In the genomic region with DNA sequence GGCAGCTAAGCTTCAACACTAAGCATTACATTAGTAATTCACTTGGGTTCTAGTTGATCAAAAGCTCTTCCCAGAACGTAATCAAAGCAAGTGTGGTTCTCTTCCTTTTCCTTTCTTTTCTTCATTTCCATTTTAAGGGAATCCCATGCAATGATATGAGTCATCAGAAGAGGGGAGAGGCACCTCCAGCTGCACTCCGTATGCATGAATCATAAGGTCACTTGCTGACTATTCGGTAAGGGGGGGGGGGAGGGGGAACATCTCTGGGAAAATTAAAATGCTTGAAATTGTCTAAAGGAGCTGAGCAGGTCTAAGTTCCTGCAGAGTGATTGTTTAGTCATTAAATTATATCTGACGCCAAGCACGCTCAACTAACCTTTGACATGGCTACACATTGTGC, we compare ENCODE assay signal across 29 mouse cellular contexts.
DNase-seq lines count a peak whose midpoint lies in the region; ATAC-seq and TF ChIP-seq lines count a peak whose summit lies in the region.
"Had no signal": no experiment of that assay in that cellular context is flagged by ENCODE, and none has a peak within 500 bp of the region (broad histone marks: within the 10 kb centered on the region; RNA-seq: fewer than 3 reads in every experiment).

No protein-coding gene starts in this region.

- 76% methylated on average over 5 of the region's 5 CpGs for WGBS in forebrain, embryonic 15.5 days

- no peaks in the 10 kb centered on the region for H3K36me3 ChIP-seq in myocyte (ENCODE audit: control insufficient read depth, insufficient read depth)
- H3K36me3 ChIP-seq in forebrain, embryonic 15.5 days: no peaks in the 10 kb centered on the region
- H3K36me3 ChIP-seq: embryonic facial prominence, embryonic 10.5 days; embryonic facial prominence, embryonic 13.5 days; forebrain, embryonic 12.5 days; heart, embryonic 12.5 days; heart, embryonic 15.5 days; hindbrain, embryonic 10.5 days had no signal

- no peak overlapping the region for H3ac ChIP-seq in myocyte (ENCODE audit: control insufficient read depth, insufficient read length)

- no peak for TF ChIP-seq POLR2A in myocyte (IDR thresholded peaks at IDR 0.05; ENCODE audit: insufficient read length, low read depth)

- no peaks in the 10 kb centered on the region for H3K9me3 ChIP-seq in forebrain, embryonic 15.5 days
- H3K9me3 ChIP-seq: embryonic facial prominence, embryonic 10.5 days; embryonic facial prominence, embryonic 13.5 days; forebrain, embryonic 12.5 days; heart, embryonic 15.5 days had no signal

- H3K27ac ChIP-seq in forebrain, embryonic 15.5 days (replicated peaks): no peak overlapping the region
- H3K27ac ChIP-seq: embryonic facial prominence, embryonic 10.5 days; embryonic facial prominence, embryonic 13.5 days; forebrain, embryonic 12.5 days; heart, embryonic 15.5 days; hindbrain, embryonic 10.5 days; hindbrain, embryonic 14.5 days; hindbrain, postnatal 0 days had no signal

- H3K4me1 ChIP-seq in forebrain, embryonic 15.5 days: no peaks in the 10 kb centered on the region
- H3K4me1 ChIP-seq: embryonic facial prominence, embryonic 10.5 days; embryonic facial prominence, embryonic 13.5 days; forebrain, embryonic 12.5 days; heart, embryonic 15.5 days; hindbrain, embryonic 10.5 days had no signal

- H3K4me2 ChIP-seq in myocyte (ENCODE audit: low read depth): peak overlapping the region; percentile 86
- no peak overlapping the region for H3K4me2 ChIP-seq in forebrain, embryonic 15.5 days (replicated peaks)
- H3K4me2 ChIP-seq: embryonic facial prominence, embryonic 13.5 days; forebrain, embryonic 12.5 days; heart, embryonic 12.5 days; heart, embryonic 15.5 days; hindbrain, embryonic 14.5 days had no signal

- H3K4me3 ChIP-seq in myocyte: no peak overlapping the region
- H3K4me3 ChIP-seq in forebrain, embryonic 15.5 days: no peak overlapping the region
- H3K4me3 ChIP-seq: embryonic facial prominence, embryonic 10.5 days; embryonic facial prominence, embryonic 13.5 days; forebrain, embryonic 12.5 days; heart, embryonic 12.5 days; heart, embryonic 15.5 days; hindbrain, embryonic 10.5 days had no signal

- peak; percentile 2 to 13 for DNase-seq in adrenal gland, postnatal 36 days
- no peak for DNase-seq in adrenal gland, adult 18-20 months (ENCODE audit: low spot score in 2 of 2)
- DNase-seq in Muller cell, postnatal 12 days (ENCODE audit: inconsistent ontology term): peak; percentile 89
- peak; percentile 58 for DNase-seq in brain, adult 2 months (ENCODE audit: low read depth, low spot score)
- no peak for DNase-seq in c-Kit-positive CD71-positive TER-119-positive erythroid progenitor cells, embryonic 14.5 days (ENCODE audit: low spot score)
- DNase-seq: adrenal gland, postnatal 14 days; cerebellum, adult 11-12 months; cerebellum, adult 8-10 months; cerebellum, postnatal 10 days; cerebellum, postnatal 36 days; embryo, embryonic 11 days; gastrocnemius, postnatal 25 days; heart, postnatal 10 days; heart, postnatal 36 days; kidney, adult 18-20 months; kidney, adult 9 months had no signal

- no peaks in the 10 kb centered on the region for H3K27me3 ChIP-seq in myocyte (ENCODE audit: control insufficient read depth, insufficient read depth, insufficient read length)
- no peaks in the 10 kb centered on the region for H3K27me3 ChIP-seq in forebrain, embryonic 15.5 days
- H3K27me3 ChIP-seq: embryonic facial prominence, embryonic 13.5 days; forebrain, embryonic 12.5 days; heart, embryonic 15.5 days had no signal

- no peak for ATAC-seq in cerebellum, adult (ENCODE audit: insufficient number of reproducible peaks, low FRiP score, low TSS enrichment)
- no peak for ATAC-seq in forebrain, embryonic 15.5 days (replicated peaks)
- ATAC-seq: hindbrain, postnatal 0 days; inflammation-experienced regulatory T-cells, adult 6 months; intestine, embryonic 16.5 days had no signal

- no peak overlapping the region for H3K9ac ChIP-seq in forebrain, embryonic 15.5 days (replicated peaks)
- H3K9ac ChIP-seq: embryonic facial prominence, embryonic 13.5 days; forebrain, embryonic 12.5 days; heart, embryonic 12.5 days; heart, embryonic 15.5 days; hindbrain, embryonic 14.5 days had no signal

- H3K79me2 ChIP-seq in myocyte (ENCODE audit: control insufficient read depth, insufficient read depth): no peaks in the 10 kb centered on the region

TF ChIP-seq in myocyte, 11 proteins besides CTCF, POLR2A, EP300 and RAD21:
- peak in 1 of 3 experiments; percentile 44 for TF ChIP-seq MYOD1 (IDR thresholded peaks at IDR 0.05; ENCODE audit: control insufficient read depth in 1 of 3, insufficient read length in 2 of 3, low read depth in 2 of 3)
- TF ChIP-seq E2F4 (IDR thresholded peaks at IDR 0.05; ENCODE audit: insufficient read depth): no peak

Comparison
In these comparisons a context has a peak if more than half of its experiments do, and no peak if none do; other contexts are left out.
1. DNase-seq: peak in adrenal gland, postnatal 36 days (2 of 2), Muller cell, postnatal 12 days (single experiment) and brain, adult 2 months (single experiment); none in adrenal gland, adult 18-20 months (0 of 2) and c-Kit-positive CD71-positive TER-119-positive erythroid progenitor cells, embryonic 14.5 days (single experiment).